39 mouse cellular contexts compared by ENCODE assay signal in genomic region chr9:7501138-7501537, GRCm38 (mm10). TPM values are rescaled to one million over a fixed set of nuclear protein-coding genes. Genes with fewer than 3 reads are reported as not detected.
"Had no signal": no experiment of that assay in that cellular context is flagged by ENCODE, and none has a peak within 500 bp of the region (broad histone marks: within the 10 kb centered on the region; RNA-seq: fewer than 3 reads in every experiment).

No protein-coding gene starts in this region.

- H3K4me1 ChIP-seq: heart, embryonic 10.5 days; heart, embryonic 12.5 days; hindbrain, embryonic 10.5 days; hindbrain, embryonic 12.5 days; intestine, embryonic 15.5 days; limb, embryonic 10.5 days; limb, embryonic 12.5 days; liver, embryonic 13.5 days; liver, embryonic 15.5 days had no signal

- H3K4me3 ChIP-seq: gastrocnemius, adult 2 months; heart, embryonic 10.5 days; heart, embryonic 12.5 days; hindbrain, embryonic 10.5 days; hindbrain, embryonic 12.5 days; intestine, embryonic 15.5 days; layer of hippocampus, adult 2 months; left cerebral cortex, adult 2 months; limb, embryonic 10.5 days; limb, embryonic 12.5 days; liver, embryonic 13.5 days; liver, embryonic 15.5 days had no signal

- H3K4me2 ChIP-seq: heart, embryonic 12.5 days; hindbrain, embryonic 12.5 days; hindbrain, embryonic 14.5 days; intestine, embryonic 15.5 days; limb, embryonic 12.5 days; liver, embryonic 11.5 days; liver, embryonic 13.5 days; liver, embryonic 15.5 days had no signal

- DNase-seq: gastrocnemius, adult 2 months; gastrocnemius, postnatal 10 days; gastrocnemius, postnatal 25 days; heart, adult 18-20 months; heart, postnatal 10 days; heart, postnatal 4 days; kidney, adult 18-20 months; kidney, adult 8-10 months; kidney, postnatal 14 days; kidney, postnatal 4 days; liver; liver, embryonic 13.5 days; liver, postnatal 0 days had no signal

- H3K36me3 ChIP-seq: heart, embryonic 10.5 days; heart, embryonic 12.5 days; hindbrain, embryonic 10.5 days; hindbrain, embryonic 12.5 days; intestine, embryonic 15.5 days; limb, embryonic 10.5 days; limb, embryonic 12.5 days; liver, embryonic 13.5 days; liver, embryonic 15.5 days had no signal

- H3K9me3 ChIP-seq: heart, embryonic 10.5 days; heart, embryonic 12.5 days; hindbrain, embryonic 10.5 days; hindbrain, embryonic 12.5 days; intestine, embryonic 15.5 days; limb, embryonic 10.5 days; limb, embryonic 12.5 days; liver, embryonic 13.5 days; liver, embryonic 15.5 days had no signal

- H3K9ac ChIP-seq: heart, embryonic 12.5 days; hindbrain, embryonic 12.5 days; hindbrain, embryonic 14.5 days; intestine, embryonic 15.5 days; limb, embryonic 12.5 days; liver, embryonic 13.5 days; liver, embryonic 15.5 days; liver, postnatal 0 days had no signal

- ATAC-seq: hindbrain, embryonic 16.5 days; intestine, embryonic 15.5 days; intestine, postnatal 0 days; liver, postnatal 0 days had no signal

- H3K27ac ChIP-seq: gastrocnemius, adult 2 months; heart, embryonic 10.5 days; hindbrain, embryonic 10.5 days; hindbrain, embryonic 12.5 days; hindbrain, embryonic 14.5 days; intestine, embryonic 15.5 days; kidney, postnatal 0 days; layer of hippocampus, adult 2 months; left cerebral cortex, adult 2 months; limb, embryonic 10.5 days; limb, embryonic 12.5 days; liver, embryonic 13.5 days; liver, embryonic 15.5 days had no signal

- H3K27me3 ChIP-seq: heart, embryonic 12.5 days; hindbrain, embryonic 12.5 days; intestine, embryonic 15.5 days; limb, embryonic 12.5 days; liver, embryonic 13.5 days; liver, embryonic 15.5 days had no signal

RNA-seq across cellular contexts. Expression of gene Mmp10, which starts 1.0 kb away (rescaled TPM):
- total RNA-seq: gastrocnemius, adult 2 months; gastrocnemius, postnatal 10 days; gastrocnemius, postnatal 25 days; gastrocnemius, postnatal 4 days; granulocyte monocyte progenitor cell, adult 5-6 weeks; heart, adult 18-20 months; heart, adult 8-10 months; heart, postnatal 10 days; heart, postnatal 25 days; heart, postnatal 4 days; layer of hippocampus, adult 2 months; layer of hippocampus, postnatal 10 days; layer of hippocampus, postnatal 25 days; left cerebral cortex, adult 2 months; left cerebral cortex, postnatal 14 days; left cerebral cortex, postnatal 36 days had no signal
- polyA plus RNA-seq: heart, embryonic 10.5 days; heart, embryonic 12.5 days; heart, embryonic 14.5 days; heart, embryonic 16.5 days; hindbrain, embryonic 10.5 days; hindbrain, embryonic 12.5 days; hindbrain, embryonic 14.5 days; hindbrain, embryonic 16.5 days; kidney, embryonic 14.5 days; limb, embryonic 10.5 days; limb, embryonic 12.5 days; liver, embryonic 11.5 days; liver, embryonic 13.5 days; liver, embryonic 15.5 days; liver, postnatal 0 days had no signal

RNA-seq across cellular contexts. Expression of gene Mmp3, which starts 55.5 kb away (rescaled TPM):
- total RNA-seq: granulocyte monocyte progenitor cell, adult 5-6 weeks; heart, postnatal 10 days; heart, postnatal 4 days; layer of hippocampus, adult 2 months; layer of hippocampus, postnatal 10 days; layer of hippocampus, postnatal 25 days; left cerebral cortex, adult 2 months; left cerebral cortex, postnatal 14 days; left cerebral cortex, postnatal 36 days had no signal
- polyA plus RNA-seq: heart, embryonic 10.5 days; heart, embryonic 12.5 days; heart, embryonic 14.5 days; heart, embryonic 16.5 days; hindbrain, embryonic 10.5 days; hindbrain, embryonic 12.5 days; hindbrain, embryonic 14.5 days; hindbrain, embryonic 16.5 days; intestine, embryonic 15.5 days; kidney, embryonic 14.5 days; kidney, postnatal 0 days; limb, embryonic 10.5 days; limb, embryonic 12.5 days; liver, embryonic 11.5 days; liver, embryonic 13.5 days; liver, embryonic 15.5 days; liver, postnatal 0 days had no signal

RNA-seq across cellular contexts. Expression of gene Mmp8, which starts 57.1 kb away (rescaled TPM):
- total RNA-seq: gastrocnemius, adult 2 months; gastrocnemius, postnatal 25 days; heart, adult 18-20 months; heart, postnatal 25 days; layer of hippocampus, adult 2 months; layer of hippocampus, postnatal 10 days; layer of hippocampus, postnatal 25 days; left cerebral cortex, postnatal 14 days; left cerebral cortex, postnatal 36 days had no signal
- polyA plus RNA-seq: heart, embryonic 12.5 days; hindbrain, embryonic 12.5 days; limb, embryonic 10.5 days had no signal
